Comparison of ENCODE assay signal across 9 mouse cellular contexts in the genomic region with DNA sequence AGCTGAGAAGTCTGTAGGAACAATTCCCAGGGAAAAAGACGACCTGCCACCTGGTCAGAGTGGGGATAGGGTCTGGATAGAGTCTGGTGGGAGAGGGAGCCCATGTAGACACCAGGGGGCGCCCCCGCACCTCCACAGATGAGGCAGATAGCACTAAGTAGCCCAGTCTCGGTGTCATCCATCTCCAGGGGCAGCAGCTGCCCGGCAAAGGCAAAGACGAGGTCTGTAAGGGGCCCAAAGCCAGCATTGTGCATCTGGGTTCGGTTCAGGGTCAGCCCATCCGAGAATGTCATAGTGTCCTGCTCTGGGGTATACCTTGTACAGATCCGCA. TPM values are rescaled to one million over a fixed set of nuclear protein-coding genes. Genes with fewer than 3 reads are reported as not detected.
DNase-seq lines count a peak whose midpoint lies in the region; ATAC-seq and TF ChIP-seq lines count a peak whose summit lies in the region.
"Had no signal": no experiment of that assay in that cellular context is flagged by ENCODE, and none has a peak within 500 bp of the region (broad histone marks: within the 10 kb centered on the region; RNA-seq: fewer than 3 reads in every experiment).

No protein-coding gene starts in this region.

- H3K9me3 ChIP-seq in intestine, embryonic 15.5 days: no peaks in the 10 kb centered on the region
- H3K9me3 ChIP-seq in limb, embryonic 13.5 days: no peaks in the 10 kb centered on the region
- no peaks in the 10 kb centered on the region for H3K9me3 ChIP-seq in midbrain, embryonic 14.5 days (ENCODE audit: control insufficient read depth, low read length)
- H3K9me3 ChIP-seq: embryonic facial prominence, embryonic 12.5 days had no signal

- 13% methylated on average over 9 of the region's 9 CpGs for whole genome bisulfite sequencing in intestine, embryonic 15.5 days
- WGBS in limb, embryonic 13.5 days: 15% methylated on average over 9 of the region's 9 CpGs
- WGBS in midbrain, embryonic 14.5 days: 9% methylated on average over 9 of the region's 9 CpGs
- WGBS in spleen, adult 2 months: 20% methylated on average over 9 of the region's 9 CpGs

- H3K36me3 ChIP-seq in intestine, embryonic 15.5 days: no peaks in the 10 kb centered on the region
- H3K36me3 ChIP-seq in limb, embryonic 13.5 days: peaks cover 85% of the 10 kb centered on the region
- H3K36me3 ChIP-seq in midbrain, embryonic 14.5 days (ENCODE audit: control insufficient read depth, insufficient read depth, low read length): no peaks in the 10 kb centered on the region
- H3K36me3 ChIP-seq in spleen, adult 2 months (ENCODE audit: control insufficient read depth, insufficient read depth, low read length): no peaks in the 10 kb centered on the region

- no peak overlapping the region; the same call in 1 of the 2 replicates for H3K4me2 ChIP-seq in intestine, embryonic 15.5 days (replicated peaks)
- no peak overlapping the region for H3K4me2 ChIP-seq in limb, embryonic 13.5 days (replicated peaks)
- no peak overlapping the region for H3K4me2 ChIP-seq in midbrain, embryonic 14.5 days (ENCODE audit: low read length)
- H3K4me2 ChIP-seq: embryonic facial prominence, embryonic 12.5 days had no signal

- peaks cover 42% of the 10 kb centered on the region for H3K4me1 ChIP-seq in intestine, embryonic 15.5 days (replicated peaks)
- peaks cover 39% of the 10 kb centered on the region for H3K4me1 ChIP-seq in limb, embryonic 13.5 days
- 0 out of 2 replicates have a peak, but pooled peaks cover 6% of the 10 kb centered on the region for H3K4me1 ChIP-seq in midbrain, embryonic 14.5 days (ENCODE audit: control insufficient read depth, insufficient read depth, low read length)
- H3K4me1 ChIP-seq in spleen, adult 2 months (ENCODE audit: control insufficient read depth, insufficient read depth, insufficient read length): peaks cover 21% of the 10 kb centered on the region; the same call in 1 of the 2 replicates

- 0 out of 2 replicates have a peak, but pooled peaks have one; percentile 23 for ATAC-seq in intestine, embryonic 15.5 days
- 0 out of 2 replicates have a peak, but pooled peaks have one; percentile 20 for ATAC-seq in limb, embryonic 13.5 days (ENCODE audit: low FRiP score, low read depth)
- ATAC-seq in midbrain, embryonic 14.5 days (ENCODE audit: low FRiP score, low TSS enrichment): peak; percentile 63

- TF ChIP-seq CTCF in spleen, adult 2 months (IDR thresholded peaks at IDR 0.05; ENCODE audit: extremely low read depth, insufficient read depth, insufficient read length, insufficient replicate concordance): peak; percentile 90

- no peak for TF ChIP-seq POLR2A in spleen, adult 2 months (IDR thresholded peaks at IDR 0.05; ENCODE audit: low read depth, low read length)

- no peak overlapping the region for H3K4me3 ChIP-seq in intestine, embryonic 15.5 days (replicated peaks)
- H3K4me3 ChIP-seq in limb, embryonic 13.5 days: no peak overlapping the region
- H3K4me3 ChIP-seq in midbrain, embryonic 14.5 days (replicated peaks; ENCODE audit: low read depth, low read length): no peak overlapping the region
- no peak overlapping the region for H3K4me3 ChIP-seq in spleen, adult 2 months (ENCODE audit: extremely low read depth, insufficient read depth, insufficient read length)
- H3K4me3 ChIP-seq: embryonic facial prominence, embryonic 12.5 days had no signal

- DNase-seq in urinary bladder, postnatal 14 days (ENCODE audit: low spot score): peak; percentile 76
- no peak for DNase-seq in urinary bladder, adult 18-20 months (ENCODE audit: low spot score in 2 of 2)
- peak; percentile 70 for DNase-seq in cerebellum, adult 9-11 months
- peak; percentile 74 to 76 for DNase-seq in frontal cortex, postnatal 36 days (ENCODE audit: low spot score in 2 of 2)
- DNase-seq in midbrain, embryonic 14.5 days: peak; percentile 87
- peak; percentile 36 to 77 for DNase-seq in spleen, adult 2 months (ENCODE audit: low read depth in 1 of 2, low spot score in 2 of 2)

- no peak overlapping the region; the same call in 1 of the 2 replicates for H3K9ac ChIP-seq in intestine, embryonic 15.5 days
- no peak overlapping the region for H3K9ac ChIP-seq in limb, embryonic 13.5 days
- no peak overlapping the region for H3K9ac ChIP-seq in midbrain, embryonic 14.5 days (replicated peaks; ENCODE audit: low read length)
- H3K9ac ChIP-seq: embryonic facial prominence, embryonic 12.5 days had no signal

- no peak overlapping the region for H3K27ac ChIP-seq in intestine, embryonic 15.5 days
- H3K27ac ChIP-seq in limb, embryonic 13.5 days: no peak overlapping the region
- no peak overlapping the region for H3K27ac ChIP-seq in midbrain, embryonic 14.5 days (replicated peaks; ENCODE audit: low read depth, low read length)
- H3K27ac ChIP-seq in spleen, adult 2 months (ENCODE audit: insufficient read depth, low read length): no peak overlapping the region
- H3K27ac ChIP-seq: embryonic facial prominence, embryonic 12.5 days had no signal

- H3K27me3 ChIP-seq in intestine, embryonic 15.5 days (replicated peaks): no peaks in the 10 kb centered on the region
- no peaks in the 10 kb centered on the region for H3K27me3 ChIP-seq in limb, embryonic 13.5 days
- H3K27me3 ChIP-seq in midbrain, embryonic 14.5 days (ENCODE audit: control insufficient read depth, insufficient read depth, low read length): peaks cover 19% of the 10 kb centered on the region
- no peaks in the 10 kb centered on the region for H3K27me3 ChIP-seq in spleen, adult 2 months (ENCODE audit: control insufficient read depth, insufficient read depth, low read length)
- H3K27me3 ChIP-seq: embryonic facial prominence, embryonic 12.5 days had no signal

RNA-seq across cellular contexts. Expression of a gene that starts 7.5 kb away (rescaled TPM):
- 10.8 and 12.9 TPM in 2 replicates for polyA plus RNA-seq in intestine, embryonic 15.5 days (2015; fragmentation: Nextera tagmentation; extraction: Ambion mirVana)
- polyA plus RNA-seq in limb, embryonic 13.5 days (2015; fragmentation: Nextera tagmentation; extraction: Ambion mirVana): 3.2 and 3.5 TPM in 2 replicates
- polyA plus RNA-seq in midbrain, embryonic 14.5 days (2014; fragmentation: Nextera tagmentation; extraction: Ambion mirVana): 0.57 and 0.78 TPM in 2 replicates
- 127 and 143 TPM in 2 replicates for polyA plus RNA-seq in spleen, adult 2 months (2012; rRNA removed)

RNA-seq across cellular contexts. Expression of a gene that starts 18.1 kb away (rescaled TPM):
- 15.8 and 16.5 TPM in 2 replicates for polyA plus RNA-seq in intestine, embryonic 15.5 days (2015; fragmentation: Nextera tagmentation; extraction: Ambion mirVana)
- polyA plus RNA-seq in limb, embryonic 13.5 days (2015; fragmentation: Nextera tagmentation; extraction: Ambion mirVana): 131 and 145 TPM in 2 replicates
- polyA plus RNA-seq in midbrain, embryonic 14.5 days (2014; fragmentation: Nextera tagmentation; extraction: Ambion mirVana): 2.3 and 3.6 TPM in 2 replicates
- polyA plus RNA-seq in spleen, adult 2 months (2012; rRNA removed): 21.1 and 27.5 TPM in 2 replicates

RNA-seq across cellular contexts. Expression of a gene that starts 31.1 kb away (rescaled TPM):
- polyA plus RNA-seq in intestine, embryonic 15.5 days (2015; fragmentation: Nextera tagmentation; extraction: Ambion mirVana): 0.08 and 0.14 TPM in 2 replicates
- 1.1 and 1.3 TPM in 2 replicates for polyA plus RNA-seq in limb, embryonic 13.5 days (2015; fragmentation: Nextera tagmentation; extraction: Ambion mirVana)
- 0.09 TPM in 1 of 2 replicates, not detected in the other for polyA plus RNA-seq in midbrain, embryonic 14.5 days (2014; fragmentation: Nextera tagmentation; extraction: Ambion mirVana)
- polyA plus RNA-seq in spleen, adult 2 months (2012; rRNA removed): 0.05 TPM in 1 of 2 replicates, not detected in the other

RNA-seq across cellular contexts. Expression of a gene that starts 34.7 kb away (rescaled TPM):
- polyA plus RNA-seq in intestine, embryonic 15.5 days (2015; fragmentation: Nextera tagmentation; extraction: Ambion mirVana): 45.8 and 49.3 TPM in 2 replicates
- polyA plus RNA-seq in limb, embryonic 13.5 days (2015; fragmentation: Nextera tagmentation; extraction: Ambion mirVana): 75.2 and 82.1 TPM in 2 replicates
- polyA plus RNA-seq in midbrain, embryonic 14.5 days (2014; fragmentation: Nextera tagmentation; extraction: Ambion mirVana): 25.9 and 28.1 TPM in 2 replicates
- 33.2 and 40.9 TPM in 2 replicates for polyA plus RNA-seq in spleen, adult 2 months (2012; rRNA removed)

RNA-seq across cellular contexts. Expression of a gene that starts 36.2 kb away (rescaled TPM):
- 41.3 and 44.1 TPM in 2 replicates for polyA plus RNA-seq in intestine, embryonic 15.5 days (2015; fragmentation: Nextera tagmentation; extraction: Ambion mirVana)
- 74.2 and 82.6 TPM in 2 replicates for polyA plus RNA-seq in limb, embryonic 13.5 days (2015; fragmentation: Nextera tagmentation; extraction: Ambion mirVana)
- polyA plus RNA-seq in midbrain, embryonic 14.5 days (2014; fragmentation: Nextera tagmentation; extraction: Ambion mirVana): 43.5 and 57.7 TPM in 2 replicates
- 26.8 and 30.2 TPM in 2 replicates for polyA plus RNA-seq in spleen, adult 2 months (2012; rRNA removed)

Comparison
In these comparisons a context has a peak if more than half of its experiments do, and no peak if none do; other contexts are left out.
1. DNase-seq: peak in urinary bladder, postnatal 14 days (single experiment), cerebellum, adult 9-11 months (single experiment), frontal cortex, postnatal 36 days (2 of 2), midbrain, embryonic 14.5 days (single experiment) and spleen, adult 2 months (2 of 2); none in urinary bladder, adult 18-20 months (0 of 2).
2. Peak in every context shown above with its lines, with median percentiles within 50 percentile points of each other: ATAC-seq.